Mouse (Mus musculus): Measurements from ENCODE around the gene Fiz1. TPM values are rescaled to one million over a fixed set of nuclear protein-coding genes. Genes with fewer than 3 reads are reported as not detected.

The Fiz1 gene
- polyA plus RNA-seq, 1 experiment from 2014 or later: 44.6 TPM

GRCm38 (mm10) chr7:4963527-4963926, 51.0 kb downstream of the Fiz1 start:
- H3K4me3 ChIP-seq: no peak overlapping the region
- no peaks in the 10 kb centered on the region for H3K4me1 ChIP-seq (replicated peaks)
- no peak for ATAC-seq (ENCODE audit: low FRiP score, low read depth)
- H3K9me3 ChIP-seq: no peaks in the 10 kb centered on the region
- H3K4me2 ChIP-seq: no peak overlapping the region
- WGBS: 86% methylated on average over 5 of the region's 5 CpGs
- no peaks in the 10 kb centered on the region for H3K27me3 ChIP-seq
- no peak overlapping the region for H3K9ac ChIP-seq
- H3K27ac ChIP-seq (replicated peaks): no peak overlapping the region
- no peaks in the 10 kb centered on the region for H3K36me3 ChIP-seq

GRCm38 (mm10) chr7:4957361-4957760, 57.1 kb downstream of the Fiz1 start:
- Histone ChIP-seq H3K9me3 (no peaks in the 10 kb centered on the region), H3K9ac (no peak overlapping the region), H3K36me3 (no peaks in the 10 kb centered on the region), H3K4me3 (no peak overlapping the region), H3K4me2 (no peak overlapping the region), H3K4me1 (replicated peaks) (no peaks in the 10 kb centered on the region), H3K27me3 (no peaks in the 10 kb centered on the region), H3K27ac (replicated peaks) (no peak overlapping the region)
- 85% methylated on average over 10 of the region's 10 CpGs for WGBS
- no peak for ATAC-seq (ENCODE audit: low FRiP score, low read depth)

Other genes with a start within 250 kb of the Fiz1 start
- gene Fam71e2, start 243.4 kb downstream of the Fiz1 start, polyA plus RNA-seq (2015; fragmentation: Nextera tagmentation; extraction: Ambion mirVana): not detected in 2 replicates
- gene Il11, start 231.8 kb downstream of the Fiz1 start, polyA plus RNA-seq (2015; fragmentation: Nextera tagmentation; extraction: Ambion mirVana): 0.87 and 1.1 TPM in 2 replicates
- not detected in 2 replicates for gene Tmem190, start 231.8 kb downstream of the Fiz1 start, polyA plus RNA-seq (2015; fragmentation: Nextera tagmentation; extraction: Ambion mirVana)
- gene Tmem238, start 225.0 kb downstream of the Fiz1 start, polyA plus RNA-seq (2015; fragmentation: Nextera tagmentation; extraction: Ambion mirVana): 5.9 and 6.3 TPM in 2 replicates
- 212 and 228 TPM in 2 replicates for gene Rpl28, start 221.8 kb downstream of the Fiz1 start, polyA plus RNA-seq (2015; fragmentation: Nextera tagmentation; extraction: Ambion mirVana)
- 269 and 295 TPM in 2 replicates for gene Ube2s, start 202.1 kb downstream of the Fiz1 start, polyA plus RNA-seq (2015; fragmentation: Nextera tagmentation; extraction: Ambion mirVana)
- 10.8 and 12.8 TPM in 2 replicates for gene Shisa7, start 170.0 kb downstream of the Fiz1 start, polyA plus RNA-seq (2015; fragmentation: Nextera tagmentation; extraction: Ambion mirVana)
- 3.2 and 4.1 TPM in 2 replicates for gene Isoc2b, start 144.4 kb downstream of the Fiz1 start, polyA plus RNA-seq (2015; fragmentation: Nextera tagmentation; extraction: Ambion mirVana)
- gene Isoc2a, start 137.5 kb downstream of the Fiz1 start, polyA plus RNA-seq (2015; fragmentation: Nextera tagmentation; extraction: Ambion mirVana): 0.75 and 0.77 TPM in 2 replicates
- 0.45 and 0.47 TPM in 2 replicates for gene Gm36210, start 108.2 kb downstream of the Fiz1 start, polyA plus RNA-seq (2015; fragmentation: Nextera tagmentation; extraction: Ambion mirVana)
- 3.5 and 4.2 TPM in 2 replicates for gene Zfp628, start 99.5 kb downstream of the Fiz1 start, polyA plus RNA-seq (2015; fragmentation: Nextera tagmentation; extraction: Ambion mirVana)
- gene Nat14, start 92.7 kb downstream of the Fiz1 start, polyA plus RNA-seq (2015; fragmentation: Nextera tagmentation; extraction: Ambion mirVana): 35.3 and 35.8 TPM in 2 replicates
- 1.2 and 1.3 TPM in 2 replicates for gene Ssc5d, start 88.9 kb downstream of the Fiz1 start, polyA plus RNA-seq (2015; fragmentation: Nextera tagmentation; extraction: Ambion mirVana)
- 0.12 and 0.18 TPM in 2 replicates for gene Sbk2, start 50.3 kb downstream of the Fiz1 start, polyA plus RNA-seq (2015; fragmentation: Nextera tagmentation; extraction: Ambion mirVana)
- 0.49 and 0.62 TPM in 2 replicates for gene Sbk3, start 43.5 kb downstream of the Fiz1 start, polyA plus RNA-seq (2015; fragmentation: Nextera tagmentation; extraction: Ambion mirVana)
- 60.3 and 66.8 TPM in 2 replicates for gene Zfp579, start 18.5 kb downstream of the Fiz1 start, polyA plus RNA-seq (2015; fragmentation: Nextera tagmentation; extraction: Ambion mirVana)
- 8.1 and 9.2 TPM in 2 replicates for gene Zfp524, start 282 bp downstream of the Fiz1 start, polyA plus RNA-seq (2015; fragmentation: Nextera tagmentation; extraction: Ambion mirVana)
- 1.2 TPM in 1 of 2 replicates, not detected in the other for gene Gm44973, start 799 bp upstream of the Fiz1 start, polyA plus RNA-seq (2015; fragmentation: Nextera tagmentation; extraction: Ambion mirVana)
- 6.0 and 7.5 TPM in 2 replicates for gene Zfp865, start 5.7 kb upstream of the Fiz1 start, polyA plus RNA-seq (2015; fragmentation: Nextera tagmentation; extraction: Ambion mirVana)
- gene Ccdc106, start 5.9 kb upstream of the Fiz1 start, polyA plus RNA-seq (2015; fragmentation: Nextera tagmentation; extraction: Ambion mirVana): 58.8 and 65.2 TPM in 2 replicates
- not detected in 2 replicates for gene 4632433K11Rik, start 19.4 kb upstream of the Fiz1 start, polyA plus RNA-seq (2015; fragmentation: Nextera tagmentation; extraction: Ambion mirVana)
- gene Zfp784, start 23.7 kb upstream of the Fiz1 start, polyA plus RNA-seq (2015; fragmentation: Nextera tagmentation; extraction: Ambion mirVana): 7.8 and 9.3 TPM in 2 replicates
- gene Zfp580, start 36.8 kb upstream of the Fiz1 start, polyA plus RNA-seq (2015; fragmentation: Nextera tagmentation; extraction: Ambion mirVana): 90.6 and 113 TPM in 2 replicates
- 99.8 and 101 TPM in 2 replicates for gene U2af2, start 47.4 kb upstream of the Fiz1 start, polyA plus RNA-seq (2015; fragmentation: Nextera tagmentation; extraction: Ambion mirVana)
- gene Epn1, start 65.5 kb upstream of the Fiz1 start, polyA plus RNA-seq (2015; fragmentation: Nextera tagmentation; extraction: Ambion mirVana): 105 and 118 TPM in 2 replicates
- not detected in 2 replicates for gene Rfpl4, start 102.3 kb upstream of the Fiz1 start, polyA plus RNA-seq (2015; fragmentation: Nextera tagmentation; extraction: Ambion mirVana)
- gene Rasl2-9, start 111.3 kb upstream of the Fiz1 start, polyA plus RNA-seq (2015; fragmentation: Nextera tagmentation; extraction: Ambion mirVana): 0.31 and 1.0 TPM in 2 replicates
- not detected in 2 replicates for gene Vmn1r55, start 135.0 kb upstream of the Fiz1 start, polyA plus RNA-seq (2015; fragmentation: Nextera tagmentation; extraction: Ambion mirVana)
- not detected in 2 replicates for gene Vmn1r56, start 182.1 kb upstream of the Fiz1 start, polyA plus RNA-seq (2015; fragmentation: Nextera tagmentation; extraction: Ambion mirVana)
- not detected in 2 replicates for gene Vmn1r57, start 203.8 kb upstream of the Fiz1 start, polyA plus RNA-seq (2015; fragmentation: Nextera tagmentation; extraction: Ambion mirVana)